Mouse (Mus musculus): ENCODE measurements around the gene Olfr645. TPM values are rescaled to one million over a fixed set of nuclear protein-coding genes. Genes with fewer than 3 reads are reported as not detected.

Olfr645 gene
- not detected in 2 replicates for polyA plus RNA-seq (2015; fragmentation: Nextera tagmentation; extraction: Ambion mirVana)

GRCm38 (mm10) chr7:104085365-104085764 lies at the start of gene Olfr645:
Gene Olfr645, minus strand, starts transcription at chr7:104085465.

GRCm38 (mm10) chr7:104129726-104130125 lies 44.5 kb upstream of the Olfr645 start, which contains the start of gene Ubqln5:
Gene Ubqln5, minus strand, starts transcription at chr7:104129826.

GRCm38 (mm10) chr7:104104757-104104972 lies 19.4 kb upstream of the Olfr645 start, which contains the start of gene Olfr646:
Gene Olfr646, plus strand, starts transcription at chr7:104104873.

GRCm38 (mm10) chr7:104071769-104072168 lies 13.5 kb downstream of the Olfr645 start, which contains the start of gene Olfr644:
Gene Olfr644, minus strand, starts transcription at chr7:104071869.

GRCm38 (mm10) chr7:104061345-104061744 lies 23.9 kb downstream of the Olfr645 start, which contains the start of gene 4930516K23Rik:
Gene 4930516K23Rik, minus strand, starts transcription at chr7:104061445.

GRCm38 (mm10) chr7:104052566-104052965 lies 32.7 kb downstream of the Olfr645 start, which contains the start of gene Olfr642:
Gene Olfr642, minus strand, starts transcription at chr7:104052666.

GRCm38 (mm10) chr7:104035145-104035544 lies 50.1 kb downstream of the Olfr645 start, which contains the start of gene Olfr641:
Gene Olfr641, plus strand, starts transcription at chr7:104035445.

Other genes with a start within 250 kb of the Olfr645 start
- not detected in 2 replicates for gene Hbb-bh2, start 244.9 kb downstream of the Olfr645 start, polyA plus RNA-seq (2015; fragmentation: Nextera tagmentation; extraction: Ambion mirVana)
- not detected in 2 replicates for gene Hbb-bh1, start 242.3 kb downstream of the Olfr645 start, polyA plus RNA-seq (2015; fragmentation: Nextera tagmentation; extraction: Ambion mirVana)
- gene Hbb-y, start 232.2 kb downstream of the Olfr645 start, polyA plus RNA-seq (2015; fragmentation: Nextera tagmentation; extraction: Ambion mirVana) = not detected in 2 replicates
- not detected in 2 replicates for gene Olfr66, start 199.2 kb downstream of the Olfr645 start, polyA plus RNA-seq (2015; fragmentation: Nextera tagmentation; extraction: Ambion mirVana)
- gene Olfr64, start 191.0 kb downstream of the Olfr645 start, polyA plus RNA-seq (2015; fragmentation: Nextera tagmentation; extraction: Ambion mirVana) = not detected in 2 replicates
- gene Olfr65, start 182.0 kb downstream of the Olfr645 start, polyA plus RNA-seq (2015; fragmentation: Nextera tagmentation; extraction: Ambion mirVana) = not detected in 2 replicates
- gene Olfr631, start 156.6 kb downstream of the Olfr645 start, polyA plus RNA-seq (2015; fragmentation: Nextera tagmentation; extraction: Ambion mirVana) = not detected in 2 replicates
- not detected in 2 replicates for gene Olfr632, start 151.1 kb downstream of the Olfr645 start, polyA plus RNA-seq (2015; fragmentation: Nextera tagmentation; extraction: Ambion mirVana)
- not detected in 2 replicates for gene Olfr633, start 141.0 kb downstream of the Olfr645 start, polyA plus RNA-seq (2015; fragmentation: Nextera tagmentation; extraction: Ambion mirVana)
- not detected in 2 replicates for gene Olfr635, start 114.3 kb downstream of the Olfr645 start, polyA plus RNA-seq (2015; fragmentation: Nextera tagmentation; extraction: Ambion mirVana)
- not detected in 2 replicates for gene Olfr638, start 86.7 kb downstream of the Olfr645 start, polyA plus RNA-seq (2015; fragmentation: Nextera tagmentation; extraction: Ambion mirVana)
- not detected in 2 replicates for gene Olfr639, start 68.2 kb downstream of the Olfr645 start, polyA plus RNA-seq (2015; fragmentation: Nextera tagmentation; extraction: Ambion mirVana)
- gene Olfr640, start 59.9 kb downstream of the Olfr645 start, polyA plus RNA-seq (2015; fragmentation: Nextera tagmentation; extraction: Ambion mirVana) = not detected in 2 replicates
- gene Olfr641, start 50.0 kb downstream of the Olfr645 start, polyA plus RNA-seq (2015; fragmentation: Nextera tagmentation; extraction: Ambion mirVana) = not detected in 2 replicates
- gene Olfr642, start 32.8 kb downstream of the Olfr645 start, polyA plus RNA-seq (2015; fragmentation: Nextera tagmentation; extraction: Ambion mirVana) = not detected in 2 replicates
- gene 4930516K23Rik, start 24.0 kb downstream of the Olfr645 start, polyA plus RNA-seq (2015; fragmentation: Nextera tagmentation; extraction: Ambion mirVana) = not detected in 2 replicates
- gene Olfr644, start 13.6 kb downstream of the Olfr645 start, polyA plus RNA-seq (2015; fragmentation: Nextera tagmentation; extraction: Ambion mirVana) = not detected in 2 replicates
- not detected in 2 replicates for gene Olfr646, start 19.4 kb upstream of the Olfr645 start, polyA plus RNA-seq (2015; fragmentation: Nextera tagmentation; extraction: Ambion mirVana)
- gene Ubqln5, start 44.4 kb upstream of the Olfr645 start, polyA plus RNA-seq (2015; fragmentation: Nextera tagmentation; extraction: Ambion mirVana) = not detected in 2 replicates
- not detected in 2 replicates for gene Olfr643, start 51.9 kb upstream of the Olfr645 start, polyA plus RNA-seq (2015; fragmentation: Nextera tagmentation; extraction: Ambion mirVana)
- not detected in 2 replicates for gene Ubqln3, start 57.8 kb upstream of the Olfr645 start, polyA plus RNA-seq (2015; fragmentation: Nextera tagmentation; extraction: Ambion mirVana)
- not detected in 2 replicates for gene Ubqlnl, start 65.1 kb upstream of the Olfr645 start, polyA plus RNA-seq (2015; fragmentation: Nextera tagmentation; extraction: Ambion mirVana)
- gene Olfm5, start 79.4 kb upstream of the Olfr645 start, polyA plus RNA-seq (2015; fragmentation: Nextera tagmentation; extraction: Ambion mirVana) = not detected in 2 replicates
- gene Olfr648, start 97.9 kb upstream of the Olfr645 start, polyA plus RNA-seq (2015; fragmentation: Nextera tagmentation; extraction: Ambion mirVana) = 0.05 TPM in 1 of 2 replicates, not detected in the other
- gene Olfr649, start 110.5 kb upstream of the Olfr645 start, polyA plus RNA-seq (2015; fragmentation: Nextera tagmentation; extraction: Ambion mirVana) = not detected in 2 replicates
- 0.56 and 0.97 TPM in 2 replicates for gene Trim6, start 133.3 kb upstream of the Olfr645 start, polyA plus RNA-seq (2015; fragmentation: Nextera tagmentation; extraction: Ambion mirVana)
- 1.7 and 2.2 TPM in 2 replicates for gene Trim34a, start 159.0 kb upstream of the Olfr645 start, polyA plus RNA-seq (2015; fragmentation: Nextera tagmentation; extraction: Ambion mirVana)
- 0.45 and 0.63 TPM in 2 replicates for gene Trim5, start 202.6 kb upstream of the Olfr645 start, polyA plus RNA-seq (2015; fragmentation: Nextera tagmentation; extraction: Ambion mirVana)
- gene Trim12a, start 230.0 kb upstream of the Olfr645 start, polyA plus RNA-seq (2015; fragmentation: Nextera tagmentation; extraction: Ambion mirVana) = 5.1 and 5.9 TPM in 2 replicates
- gene Trim34b, start 244.0 kb upstream of the Olfr645 start, polyA plus RNA-seq (2015; fragmentation: Nextera tagmentation; extraction: Ambion mirVana) = 0.10 TPM in 1 of 2 replicates, not detected in the other

Measured in skeletal muscle tissue, postnatal 0 days (tissue).